ENCODE assay signal across 8 mouse cellular contexts in genomic region chr10:5805243-5805730, GRCm38 (mm10). TPM values are rescaled to one million over a fixed set of nuclear protein-coding genes. Genes with fewer than 3 reads are reported as not detected.
DNase-seq lines count a peak whose midpoint lies in the region; ATAC-seq and TF ChIP-seq lines count a peak whose summit lies in the region.

Gene Fbxo5, minus strand, starts transcription at chr10:5805600.

- peak within 1 kb of the TSS; percentile 70 for H3K4me3 ChIP-seq in hindbrain, postnatal 0 days (ENCODE audit: low read length)
- H3K4me3 ChIP-seq in megakaryocyte, embryonic 14.5 days (replicated peaks): peak within 1 kb of the TSS; percentile 97

- peak within 1 kb of the TSS; percentile 86 for H3K27ac ChIP-seq in hindbrain, postnatal 0 days

- H3K9me3 ChIP-seq in hindbrain, postnatal 0 days (ENCODE audit: low read length): no peaks in the 10 kb centered on the region
- H3K9me3 ChIP-seq in megakaryocyte, embryonic 14.5 days: no peaks in the 10 kb centered on the region

- peaks cover 12% of the 10 kb centered on the region; the same call in 1 of the 2 replicates for H3K4me1 ChIP-seq in hindbrain, postnatal 0 days (ENCODE audit: insufficient read depth, low read length)
- H3K4me1 ChIP-seq in megakaryocyte, embryonic 14.5 days: peaks cover 58% of the 10 kb centered on the region

- peak within 1 kb of the TSS; percentile 51 for H3K9ac ChIP-seq in hindbrain, postnatal 0 days (replicated peaks; ENCODE audit: low read length)

- peaks cover 8% of the 10 kb centered on the region; the same call in 1 of the 2 replicates for H3K36me3 ChIP-seq in hindbrain, postnatal 0 days (ENCODE audit: insufficient read depth, low read length)
- H3K36me3 ChIP-seq in megakaryocyte, embryonic 14.5 days (replicated peaks; ENCODE audit: low read length): peaks cover 26% of the 10 kb centered on the region

- DNase-seq in cerebellum, postnatal 4 days (ENCODE audit: low spot score in 2 of 2): peak; percentile 89 to 98
- DNase-seq in gastrocnemius, adult 18-20 months (ENCODE audit: low spot score): peak; percentile 98
- DNase-seq in hindbrain, postnatal 0 days (ENCODE audit: low spot score): peak; percentile 100
- DNase-seq in left cerebral cortex, adult 9 months (ENCODE audit: low spot score in 2 of 2): peak; percentile 98
- DNase-seq in right cerebral cortex, postnatal 14 days: peak; percentile 98
- peak; percentile 94 to 97 for DNase-seq in urinary bladder, postnatal 36 days (ENCODE audit: low spot score in 2 of 2)

- peak; percentile 88 for ATAC-seq in activated CD4-positive, CD25-positive, alpha-beta regulatory T cell, adult 4 months
- ATAC-seq in hindbrain, postnatal 0 days: peak; percentile 98

- H3K4me2 ChIP-seq in hindbrain, postnatal 0 days (ENCODE audit: low read depth, low read length): peak within 1 kb of the TSS; percentile 100

- WGBS in hindbrain, postnatal 0 days: under 1% methylated on average over 38 of the region's 42 CpGs

- no peak for TF ChIP-seq CTCF in hindbrain, postnatal 0 days (IDR thresholded peaks at IDR 0.05; ENCODE audit: low read depth)

- H3K27me3 ChIP-seq in hindbrain, postnatal 0 days (ENCODE audit: insufficient read depth, low read length): no peaks in the 10 kb centered on the region
- no peaks in the 10 kb centered on the region for H3K27me3 ChIP-seq in megakaryocyte, embryonic 14.5 days (replicated peaks)

RNA-seq across cellular contexts. Expression of gene Fbxo5, which starts in this region (rescaled TPM):
- 10 to 100 TPM; 32.7 to 37.9 TPM for polyA plus RNA-seq in activated CD4-positive, CD25-positive, alpha-beta regulatory T cell, adult 4 months (2017; shearing (Covaris generic))
- total RNA-seq in gastrocnemius, adult 18-20 months (2021): under 1 TPM; 0.21 to 0.40 TPM
- total RNA-seq in hindbrain, postnatal 0 days (2014; rRNA removed): 5.3 and 8.0 TPM in 2 replicates
- 10.0 and 12.0 TPM in 2 replicates for polyA plus RNA-seq in hindbrain, postnatal 0 days (2015; fragmentation: Nextera tagmentation; extraction: Ambion mirVana)
- 1.5 TPM in 1 of 2 replicates, not detected in the other for polyA plus RNA-seq in megakaryocyte, embryonic 14.5 days (2012; ENCODE audit: insufficient read depth, low replicate concordance)

Comparison
In these comparisons a context has a peak if more than half of its experiments do, and no peak if none do; other contexts are left out.
1. Peak in every context shown above with its lines: DNase-seq, ATAC-seq, H3K4me3 ChIP-seq and H3K27ac ChIP-seq.
2. Peak in DNase-seq in gastrocnemius, adult 18-20 months; RNA of the gene not detected or under 1 TPM.